Mouse (Mus musculus): Measurements from ENCODE around the gene Serpina11.

The Serpina11 gene

GRCm38 (mm10) chr12:103989857-103990256 is at the start of gene Serpina11:
TSS of gene Serpina11 (minus strand) at chr12:103989957.
- DNase-seq, result no peak

DNA sequence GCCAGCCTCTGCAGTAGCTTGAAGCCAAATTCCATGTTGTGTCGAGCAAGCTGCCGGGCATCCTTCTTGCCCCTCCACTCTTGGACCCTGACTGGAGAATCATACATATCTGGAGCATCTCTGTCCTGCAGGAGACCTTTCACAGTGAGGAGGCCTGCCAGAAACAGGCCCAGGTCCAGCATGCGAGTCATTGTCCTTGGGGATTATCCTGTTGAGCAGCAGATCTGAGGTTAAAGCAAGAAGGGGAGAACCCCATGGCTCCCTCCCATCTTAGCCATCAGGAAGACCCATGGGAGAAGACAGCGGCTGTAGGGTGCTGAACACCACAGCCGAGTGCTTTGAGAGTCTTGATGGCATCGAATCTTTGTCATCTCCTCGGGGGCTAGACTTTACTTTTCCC is 48.4 kb upstream of the Serpina11 start:
- no peak for DNase-seq

GRCm38 (mm10) chr12:104033752-104034151 is 44.0 kb upstream of the Serpina11 start:
- DNase-seq, result no peak

GRCm38 (mm10) chr12:104029986-104030385 is 40.2 kb upstream of the Serpina11 start:
- peak; percentile 15 for DNase-seq

GRCm38 (mm10) chr12:104015280-104015679 is 25.5 kb upstream of the Serpina11 start:
- DNase-seq, result no peak

- DNase-seq, result no peak
These were observed 23.9 kb upstream of the Serpina11 start, which contains the start of gene Serpina9 for GRCm38 (mm10) chr12:104013620-104014019. TSS of gene Serpina9 (minus strand) at chr12:104013755.

DNA sequence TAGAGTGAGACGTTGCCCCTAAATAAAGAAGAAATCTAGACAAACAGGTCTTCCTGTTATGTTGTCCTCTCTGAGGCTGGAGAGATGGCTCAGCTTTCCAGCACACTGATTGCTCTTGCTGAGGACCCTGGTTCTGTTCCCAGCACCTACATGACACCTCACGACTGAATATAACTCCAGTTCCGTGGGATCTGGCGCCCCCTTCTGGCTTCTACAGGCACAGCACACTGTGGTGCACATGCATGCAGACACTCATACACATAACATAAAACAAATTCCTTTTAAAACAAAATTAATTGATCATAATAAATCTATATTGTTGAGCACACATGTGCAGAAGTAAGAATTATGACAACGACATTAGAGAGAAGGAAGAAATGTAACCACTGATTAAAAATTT is 14.9 kb upstream of the Serpina11 start:
- DNase-seq, result no peak

GRCm38 (mm10) chr12:104003238-104003612 is 13.5 kb upstream of the Serpina11 start:
- no peak for DNase-seq

DNA sequence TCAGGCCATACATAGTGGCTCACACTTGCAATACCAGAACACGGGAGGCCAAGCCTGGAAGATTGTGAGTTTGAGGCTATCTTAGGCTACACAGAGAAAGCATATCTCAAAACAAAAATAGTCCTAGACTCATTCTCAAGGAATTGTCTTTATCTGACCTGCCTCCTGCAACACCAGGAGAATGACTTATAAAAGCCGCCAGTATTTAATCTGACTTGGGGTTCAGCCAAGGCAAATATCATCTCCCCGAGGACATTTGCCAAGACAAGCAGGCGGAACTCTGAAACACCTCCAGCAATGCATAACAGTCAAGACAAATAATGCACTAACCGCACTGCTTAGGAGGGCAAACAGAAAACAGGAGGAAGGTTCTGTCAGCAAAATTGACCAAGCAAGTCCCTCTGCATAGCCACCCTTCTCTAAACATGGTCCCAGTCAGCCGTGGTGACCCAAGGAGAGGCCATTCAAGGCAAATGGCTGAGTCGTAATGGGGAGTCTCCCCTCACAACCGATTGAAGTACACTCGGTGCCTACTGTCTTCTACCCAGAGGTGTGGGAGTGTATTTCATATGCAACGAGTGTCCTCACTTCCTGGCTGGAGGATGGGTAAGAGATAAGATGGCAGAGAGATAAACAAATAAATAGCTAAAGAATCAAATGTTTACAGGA is 12.9 kb upstream of the Serpina11 start:
- no peak for DNase-seq

DNA sequence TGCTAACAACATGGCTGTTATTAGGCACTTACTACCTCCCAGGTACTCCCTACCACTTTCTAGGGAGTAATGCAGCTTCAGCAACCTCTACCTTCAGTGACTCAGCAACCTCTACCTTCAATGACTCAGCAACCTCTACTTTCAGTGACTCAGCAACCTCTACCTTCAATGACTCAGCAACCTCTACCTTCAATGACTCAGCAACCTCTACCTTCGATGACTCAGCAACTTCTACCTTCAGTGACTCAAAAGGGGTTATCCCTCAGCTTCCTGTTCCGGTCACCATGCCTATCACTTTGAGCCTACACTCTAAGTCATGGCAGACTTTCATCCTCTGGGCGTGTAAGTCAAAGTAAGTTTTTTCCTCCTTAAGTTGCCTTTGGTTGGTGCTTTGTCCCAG is 10.8 kb upstream of the Serpina11 start:
- no peak for DNase-seq

- DNase-seq, result no peak
These were observed 9.9 kb upstream of the Serpina11 start for GRCm38 (mm10) chr12:103999611-104000010.

DNA sequence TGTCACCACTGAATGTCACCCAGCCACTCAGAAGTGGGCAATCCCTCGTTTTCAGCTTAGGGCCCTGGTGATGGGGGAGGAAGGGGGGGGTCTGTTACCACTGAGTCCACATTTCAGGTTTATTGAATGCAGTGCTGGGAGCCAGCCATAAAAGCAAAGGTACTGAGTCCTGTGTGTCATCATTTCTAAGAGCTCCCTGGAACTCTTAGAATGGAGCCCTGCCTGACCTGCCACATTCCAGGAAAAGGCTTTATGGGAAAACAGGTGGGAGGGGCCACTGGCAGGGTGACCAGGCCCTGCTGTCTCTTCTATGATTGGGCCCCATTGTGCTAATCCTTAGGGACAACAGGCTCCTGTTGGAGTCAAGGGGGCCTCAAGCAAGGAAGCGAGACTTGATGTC is 6.8 kb upstream of the Serpina11 start:
- no peak for DNase-seq

GRCm38 (mm10) chr12:103995292-103996072 is 5.7 kb upstream of the Serpina11 start:
- DNase-seq, result peak; percentile 62

GRCm38 (mm10) chr12:103992945-103993344 is 3.2 kb upstream of the Serpina11 start:
- DNase-seq, result no peak

- no peak for DNase-seq
These were observed 316 bp downstream of the Serpina11 start for GRCm38 (mm10) chr12:103989514-103989767.

- no peak for DNase-seq
These were observed 823 bp downstream of the Serpina11 start for GRCm38 (mm10) chr12:103988754-103989513.

DNA sequence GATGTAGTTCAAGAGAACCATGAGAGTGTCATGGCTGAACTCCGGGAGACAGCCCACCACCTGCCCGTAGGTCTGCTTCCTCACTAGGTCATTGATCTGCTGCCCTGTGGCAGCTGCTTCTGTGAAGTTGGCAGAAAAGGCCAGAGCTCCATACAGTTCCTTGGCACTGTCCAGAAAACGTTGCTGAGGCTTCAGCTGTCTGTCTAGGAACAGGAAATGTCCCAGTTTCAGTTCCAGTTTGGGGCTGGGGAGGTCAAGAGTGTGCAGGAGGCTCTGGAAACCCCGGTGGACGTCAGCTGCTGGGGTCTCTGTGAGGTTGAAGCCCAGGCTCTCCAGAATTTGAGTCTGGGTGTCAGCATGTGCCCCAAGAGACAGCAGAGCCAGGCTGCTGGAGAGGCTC is 3.9 kb downstream of the Serpina11 start:
- DNase-seq, result no peak

DNA sequence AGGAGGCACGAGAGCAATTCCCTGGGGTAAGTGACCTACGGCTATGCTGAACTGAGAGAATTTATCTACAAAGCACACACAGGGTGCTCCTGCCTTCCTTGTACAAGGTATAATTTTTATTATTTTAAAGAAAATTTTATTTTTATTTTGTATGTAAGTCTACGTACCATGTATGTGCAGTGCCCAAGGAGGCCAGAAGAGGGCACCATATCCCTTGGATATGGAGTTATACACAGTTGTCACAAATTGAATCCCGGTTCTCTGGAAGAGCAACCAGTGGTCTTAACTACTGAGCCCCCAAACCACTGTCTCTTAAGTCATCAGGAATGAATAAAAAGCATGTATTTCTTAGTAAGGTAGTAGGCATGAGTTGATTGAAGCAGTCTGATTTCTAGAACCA is 4.8 kb downstream of the Serpina11 start:
- peak; percentile 53 for DNase-seq

GRCm38 (mm10) chr12:103981646-103982360 is 8.0 kb downstream of the Serpina11 start:
- DNase-seq, result no peak

- no peak for DNase-seq
These were observed 11.5 kb downstream of the Serpina11 start for GRCm38 (mm10) chr12:103978294-103978693.

GRCm38 (mm10) chr12:103977846-103978245 is 11.9 kb downstream of the Serpina11 start:
- peak; percentile 31 for DNase-seq

DNA sequence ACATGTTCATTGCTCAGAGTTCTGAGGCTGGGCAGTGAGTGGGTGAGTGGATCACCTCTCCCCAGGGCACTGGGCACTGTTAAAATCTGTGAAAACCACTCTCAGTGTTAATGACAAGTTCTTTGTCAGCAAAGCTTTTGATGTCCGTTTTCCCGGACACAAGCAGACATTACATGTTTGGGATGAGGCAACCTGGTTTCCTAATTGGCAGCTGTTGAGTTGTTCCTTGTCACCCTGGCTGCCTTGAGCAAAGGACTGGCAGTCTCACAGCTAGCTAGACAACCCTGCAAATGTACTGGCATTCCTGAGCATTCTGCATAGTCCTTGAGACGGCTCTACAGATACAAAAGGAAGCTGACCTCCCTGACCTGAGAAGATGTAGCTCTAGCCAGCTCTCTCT is 12.7 kb downstream of the Serpina11 start:
- no peak for DNase-seq

- DNase-seq, result no peak
These were observed 18.7 kb downstream of the Serpina11 start for GRCm38 (mm10) chr12:103971080-103971479.

Data from thymus, postnatal 4 days (tissue).